Mouse (Mus musculus) brain, embryonic 14.5 days (tissue): ENCODE data around the gene Catsperd. TPM values are rescaled to one million over a fixed set of nuclear protein-coding genes. Genes with fewer than 3 reads are reported as not detected.
A peak's percentile ranks its signal among the peaks of the same experiment; 100 is the strongest.

Source experiments
- DNase-seq: peaks from one replicate; pipeline ENCODE4 v3.0.0-alpha.2; 2011; ENCODE audit warnings: low read depth
- CTCF ChIP-seq: fragments of 200-500 bp; IDR thresholded peaks from 2 replicates; pipeline ENCODE4 v1.5.1; 2012; ENCODE audit warnings: inconsistent platforms, mild to moderate bottlenecking, moderate library complexity, borderline replicate concordance; ENCODE audit not compliant: insufficient read depth, insufficient read length; ENCODE audit errors: extremely low read depth
- POLR2A ChIP-seq: fragments of 200-500 bp; IDR thresholded peaks from 2 replicates; pipeline ENCODE4 v1.6.1; 2012; ENCODE audit warnings: mild to moderate bottlenecking, inconsistent platforms, borderline replicate concordance; ENCODE audit not compliant: poor library complexity, insufficient read depth, insufficient read length, severe bottlenecking; ENCODE audit errors: extremely low read depth
- polyA plus RNA-seq: library from polyadenylated mRNA; depleted of rRNA; stranded (reverse); fragments of >200 nt; gene quantifications from 2 replicates; pipeline ENCODE4 v1.2.3, GENCODE M21; 2012

Catsperd gene
- polyA plus RNA-seq, 1 experiment, result 4.0 TPM

DNA sequence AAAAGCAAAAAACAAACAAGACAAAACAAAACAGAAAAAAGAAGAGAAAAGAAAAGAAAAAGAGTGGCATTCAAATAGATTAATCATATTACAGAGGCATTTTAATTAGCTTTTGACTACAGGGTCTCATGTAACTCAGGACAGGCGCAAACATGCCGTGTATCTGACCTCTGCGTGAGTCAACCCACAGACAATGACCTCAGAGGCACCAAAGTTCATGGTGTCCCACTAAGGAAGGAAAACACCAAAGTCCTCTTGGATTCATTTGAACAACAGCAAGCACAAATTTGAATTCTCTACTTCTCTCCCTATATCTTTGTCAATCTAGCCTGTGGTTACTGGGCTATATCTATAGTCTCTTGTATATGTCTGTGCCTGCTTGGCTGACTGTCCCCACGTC lies 15.3 kb downstream of the Catsperd start:
- TF ChIP-seq POLR2A, result no peak

DNA sequence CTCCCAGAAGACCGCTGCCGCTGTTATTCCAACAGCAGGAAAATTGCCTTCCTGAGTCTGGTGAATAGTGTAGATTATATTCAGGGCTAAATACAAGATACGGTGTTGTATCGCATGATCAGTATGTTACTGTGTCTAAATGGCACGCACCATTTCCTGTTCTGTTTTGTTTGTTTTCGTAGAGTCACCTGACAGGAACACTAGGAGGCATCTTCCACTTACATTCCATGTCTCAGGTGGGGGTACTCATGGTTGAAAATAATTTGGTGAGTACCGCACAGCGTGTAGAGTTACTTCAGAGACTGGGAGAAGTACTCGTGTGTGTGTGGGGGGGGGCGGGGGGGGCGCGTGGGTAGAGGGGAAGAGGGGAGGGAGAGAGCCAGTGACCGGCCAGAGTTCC lies 19.6 kb downstream of the Catsperd start:
- DNase-seq, result no peak
- TF ChIP-seq CTCF (no peak), POLR2A (no peak)

More for the DNA sequence above, 15.3 kb downstream of the Catsperd start:
- DNase-seq, result no peak

DNA sequence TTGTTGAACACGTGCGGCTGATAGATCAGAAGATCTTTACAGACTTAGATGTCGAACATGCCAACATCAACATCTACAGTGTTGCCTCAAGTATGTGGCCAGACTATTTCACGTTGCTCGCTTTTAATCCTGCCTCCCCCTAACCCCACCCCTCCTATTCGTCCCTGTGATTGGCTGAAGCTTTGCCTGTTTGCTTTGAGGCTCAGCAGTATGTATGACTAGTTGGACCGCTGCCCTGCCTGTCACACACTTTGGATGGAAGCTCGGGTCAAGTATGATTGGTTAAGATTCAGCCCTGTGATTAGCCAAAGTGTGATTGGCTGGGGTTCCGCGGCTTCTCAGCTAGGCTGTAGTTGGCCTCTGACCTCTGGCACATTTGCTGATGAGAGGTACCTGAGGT lies 23.9 kb downstream of the Catsperd start:
- DNase-seq, result peak; percentile 39
- TF ChIP-seq POLR2A (no peak), CTCF (no peak)

DNA sequence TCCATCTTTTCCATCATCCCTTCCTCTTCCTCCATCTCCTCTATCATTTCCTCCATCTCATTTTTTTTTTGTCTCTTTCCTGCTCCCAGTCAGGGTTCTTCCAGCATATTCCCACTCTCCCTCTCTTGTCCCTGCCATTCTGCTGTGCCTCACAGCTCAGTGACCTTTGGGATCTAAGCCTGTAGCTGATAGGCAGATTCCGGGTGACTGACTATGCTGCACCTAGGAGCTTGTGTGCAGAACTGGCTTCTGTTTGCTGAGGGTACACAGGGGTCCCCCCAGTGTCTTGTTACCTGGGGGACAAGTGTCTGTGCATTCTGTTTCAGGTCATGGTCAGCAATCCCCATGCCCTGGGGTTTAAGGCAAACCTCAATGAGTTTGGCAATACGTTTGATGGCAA lies 26.8 kb downstream of the Catsperd start:
- TF ChIP-seq CTCF (no peak), POLR2A (no peak)
- DNase-seq, result no peak

DNA sequence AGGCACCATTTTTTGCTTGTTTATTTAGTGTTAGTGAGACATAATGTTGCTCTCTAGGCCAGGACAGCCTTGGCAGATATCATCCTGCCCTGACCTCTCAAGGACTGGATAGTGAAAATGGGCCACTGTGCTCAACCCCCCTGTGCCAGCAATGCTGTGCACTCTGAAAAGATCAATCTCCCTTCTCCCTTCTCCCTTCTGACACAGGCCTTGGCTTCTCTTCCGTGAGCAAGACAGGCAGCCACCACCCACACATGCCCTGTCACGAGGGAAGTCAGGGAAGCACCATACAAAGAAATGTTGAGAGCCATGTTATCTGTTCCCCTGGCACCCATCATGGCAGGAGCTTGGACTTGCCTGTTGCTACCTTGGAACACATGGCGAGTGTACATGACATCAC lies 27.4 kb downstream of the Catsperd start:
- TF ChIP-seq POLR2A (no peak), CTCF (no peak)
- DNase-seq, result no peak

DNA sequence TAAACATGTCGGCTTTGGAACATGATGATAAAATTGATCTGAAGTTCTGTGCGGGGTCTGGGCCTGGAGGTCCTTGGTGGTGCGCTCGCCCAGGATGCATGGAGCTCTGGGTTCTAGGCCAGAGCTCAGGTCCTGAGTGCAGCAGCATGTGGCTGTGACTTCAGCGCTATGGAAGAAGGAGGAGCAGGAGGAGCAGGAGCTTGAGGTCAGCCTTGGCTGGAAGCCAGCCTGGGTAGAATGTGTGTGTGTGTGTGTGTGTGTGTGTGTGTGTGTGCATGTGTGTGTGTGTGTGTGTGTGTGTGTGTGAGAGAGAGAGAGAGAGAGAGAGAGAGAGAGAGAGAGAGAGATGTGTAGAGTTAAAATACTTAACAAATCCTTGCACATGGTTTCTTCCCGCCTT lies 28.2 kb downstream of the Catsperd start:
- TF ChIP-seq POLR2A, result no peak
- TF ChIP-seq CTCF, result no peak
- DNase-seq, result peak; percentile 31

DNA sequence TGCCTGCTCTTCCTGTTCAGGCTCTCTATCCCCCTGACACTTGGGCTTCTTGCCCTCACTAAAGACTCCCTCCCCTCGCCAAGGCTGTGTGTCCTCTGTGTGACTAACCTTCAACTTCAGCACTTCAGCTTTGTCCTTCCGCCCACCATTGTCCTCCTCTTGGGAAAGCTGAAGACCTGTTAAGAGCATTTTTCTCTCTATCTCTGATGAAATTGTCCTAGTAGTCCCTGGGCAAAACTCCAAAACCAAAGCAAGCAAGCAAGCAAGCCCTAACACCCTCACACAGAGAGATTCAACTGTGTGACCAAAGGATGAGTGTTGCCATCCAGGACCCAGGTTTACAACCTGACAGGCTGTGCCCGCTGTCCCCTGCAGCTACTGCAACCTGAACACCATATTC lies 35.7 kb downstream of the Catsperd start:
- DNase-seq, result no peak
- TF ChIP-seq CTCF (no peak), POLR2A (no peak)

DNA sequence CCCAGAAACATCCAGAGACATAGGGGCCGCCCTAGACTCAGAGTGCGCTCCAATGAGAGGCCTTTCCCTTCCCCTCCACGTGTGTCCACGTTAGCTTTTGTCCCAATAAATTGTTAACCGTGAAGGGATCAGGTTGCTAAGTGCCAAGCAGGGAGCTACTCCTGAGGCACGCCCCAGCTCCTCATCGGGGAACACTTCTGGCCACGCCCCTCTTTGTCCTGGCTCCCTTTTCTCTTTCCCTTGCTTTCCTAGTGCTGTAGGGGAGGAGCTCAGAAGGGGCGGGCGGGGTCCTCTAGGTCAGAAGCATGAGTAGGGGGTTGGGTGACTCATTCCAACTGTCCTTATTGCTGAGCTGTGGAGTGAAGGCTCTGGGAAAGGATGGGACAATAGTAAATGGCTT lies 36.4 kb downstream of the Catsperd start:
- TF ChIP-seq POLR2A, result no peak
- no peak for TF ChIP-seq CTCF
- DNase-seq, result peak; percentile 16

DNA sequence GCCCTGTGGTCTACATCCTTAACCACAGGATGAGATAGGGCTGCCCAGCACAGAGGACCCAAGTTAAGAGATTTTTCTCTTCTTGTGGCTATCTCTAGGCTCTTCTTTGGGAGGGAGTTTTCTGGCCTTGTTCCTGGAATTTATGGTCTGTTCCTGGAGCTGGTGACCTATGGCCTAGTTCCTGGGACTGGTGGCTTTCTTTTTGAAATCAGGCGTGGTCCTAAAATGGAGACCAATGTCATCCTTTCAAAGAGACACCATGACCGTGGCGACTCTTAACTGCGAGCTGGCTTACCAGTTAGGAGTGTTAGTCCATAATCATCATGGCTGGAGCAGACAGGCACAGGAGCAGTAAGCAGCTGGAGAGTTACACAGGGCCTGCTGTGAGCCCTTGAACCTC lies 38.4 kb downstream of the Catsperd start:
- DNase-seq, result no peak
- TF ChIP-seq POLR2A, result no peak

DNA sequence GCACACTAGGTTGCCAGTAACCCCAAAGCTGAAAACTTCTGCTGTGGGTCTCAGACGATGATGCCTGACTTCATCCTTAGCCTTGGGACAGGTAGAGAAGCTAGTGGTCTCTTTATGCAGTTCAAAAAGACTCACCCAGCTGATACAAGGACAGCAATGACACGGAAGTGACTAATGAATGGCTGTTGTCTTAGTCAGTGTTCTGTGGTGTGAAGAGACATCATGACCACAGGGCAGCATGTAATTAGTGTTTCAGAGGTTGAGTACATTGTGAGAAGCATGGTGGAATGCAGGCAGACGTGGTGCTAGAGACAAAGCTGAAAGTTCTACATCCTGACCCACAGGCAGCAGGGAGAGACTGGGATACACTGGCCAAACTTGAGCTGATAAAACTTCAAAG lies 39.6 kb downstream of the Catsperd start:
- no peak for DNase-seq
- TF ChIP-seq POLR2A (no peak), CTCF (no peak)

DNA sequence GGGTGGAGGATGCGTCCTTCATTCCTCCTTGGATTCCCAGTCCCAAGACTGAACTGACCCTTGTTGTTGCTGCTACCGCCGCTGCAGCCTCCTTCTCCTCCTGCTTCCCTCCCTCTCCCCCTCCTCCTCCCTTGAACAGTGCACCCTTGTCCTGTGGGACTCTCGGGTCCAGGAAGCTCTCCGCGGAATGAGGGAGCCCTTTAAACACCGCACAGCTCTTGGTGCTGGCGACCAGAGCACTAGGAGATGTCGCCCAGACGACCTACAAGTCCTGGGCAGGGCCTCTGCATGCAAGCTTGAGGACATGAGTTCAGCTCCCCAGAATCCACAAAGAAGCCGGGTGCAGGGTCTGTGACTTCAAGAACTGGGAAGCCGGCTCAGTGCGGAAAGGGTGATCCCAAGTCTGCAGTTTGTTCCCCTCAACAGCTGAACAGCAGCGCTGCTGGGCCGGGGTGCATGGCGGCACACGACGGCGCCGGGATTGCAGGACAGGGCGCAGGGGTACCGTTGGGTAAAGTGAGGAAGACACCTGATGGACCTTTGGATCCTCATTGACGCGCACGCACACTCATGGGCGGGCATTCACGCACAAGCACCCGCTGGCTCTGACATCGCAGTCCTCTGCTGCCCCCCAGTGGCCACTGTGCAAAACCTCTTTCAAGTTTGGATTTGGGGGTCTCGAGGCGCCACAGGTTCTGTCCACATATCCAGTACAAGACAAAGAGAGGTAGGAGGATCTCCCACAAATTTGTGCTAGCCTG lies 40.6 kb downstream of the Catsperd start:
- no peak for TF ChIP-seq POLR2A
- TF ChIP-seq CTCF, result peak; percentile 96
- DNase-seq, result peak; percentile 93

DNA sequence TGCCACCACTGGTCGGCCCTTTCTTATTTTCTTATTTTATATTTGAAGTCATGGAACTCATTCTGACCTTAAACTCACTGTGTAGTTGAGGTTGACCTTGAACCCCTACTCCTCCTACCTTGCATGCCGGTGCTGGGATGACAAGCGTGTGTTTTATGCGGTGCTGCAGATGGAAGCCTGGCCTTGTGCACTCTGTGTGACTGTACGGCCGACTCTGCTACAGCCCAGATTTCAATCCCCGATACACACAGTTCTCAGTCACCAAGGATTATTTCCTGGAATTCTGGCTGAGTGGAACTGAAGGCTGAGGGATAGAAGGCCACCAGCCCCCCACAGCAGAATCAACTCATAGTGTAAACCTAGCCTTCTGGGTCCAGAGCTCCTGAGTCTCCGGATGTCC lies 41.8 kb downstream of the Catsperd start:
- no peak for DNase-seq

DNA sequence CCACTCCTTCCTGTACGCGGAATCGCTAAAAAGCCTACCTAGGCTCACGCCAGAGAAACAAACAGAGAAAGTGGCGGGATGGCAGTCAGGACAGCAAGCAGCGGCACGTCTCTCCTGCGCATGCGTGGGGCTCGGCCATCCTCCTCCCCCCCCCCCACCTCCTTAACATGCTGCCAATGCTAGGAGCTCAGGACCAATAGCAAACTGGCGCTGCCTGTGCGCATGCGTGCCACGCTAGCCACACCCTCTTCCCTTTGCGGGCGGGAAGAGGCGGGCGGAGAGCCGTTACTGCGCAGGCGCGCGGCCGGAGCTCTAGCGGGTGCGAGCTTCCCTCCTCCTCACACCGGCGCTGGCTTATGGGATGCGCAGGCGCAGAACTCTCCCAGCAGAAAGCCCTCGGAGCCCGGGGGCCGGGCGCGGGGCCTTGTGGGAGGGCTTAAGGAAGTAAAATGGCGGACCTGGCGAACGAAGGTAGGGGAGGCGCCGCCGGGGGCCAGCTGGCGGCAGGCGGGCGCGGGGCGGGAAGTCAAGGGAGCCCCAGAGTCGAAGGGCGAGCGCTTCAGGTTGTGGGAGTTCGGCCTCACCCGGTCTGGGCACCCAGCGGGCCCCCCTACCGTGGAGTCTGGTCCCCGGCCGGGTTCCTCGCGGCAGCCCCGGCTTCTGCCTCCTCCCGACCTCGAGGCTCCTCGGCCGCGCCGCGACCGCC lies 45.2 kb downstream of the Catsperd start, which contains the start of gene Ranbp3:
Gene Ranbp3 (plus strand): TSS at position 354 of the 706 bp plus-strand sequence.
- DNase-seq, result peak; percentile 100
- TF ChIP-seq POLR2A (peak; percentile 79), CTCF (no peak)

More for the DNA sequence above, 41.8 kb downstream of the Catsperd start:
- TF ChIP-seq POLR2A, result no peak
- TF ChIP-seq CTCF, result no peak
